Mouse (Mus musculus): ENCODE results near the gene Cts7.

The Cts7 gene

DNA sequence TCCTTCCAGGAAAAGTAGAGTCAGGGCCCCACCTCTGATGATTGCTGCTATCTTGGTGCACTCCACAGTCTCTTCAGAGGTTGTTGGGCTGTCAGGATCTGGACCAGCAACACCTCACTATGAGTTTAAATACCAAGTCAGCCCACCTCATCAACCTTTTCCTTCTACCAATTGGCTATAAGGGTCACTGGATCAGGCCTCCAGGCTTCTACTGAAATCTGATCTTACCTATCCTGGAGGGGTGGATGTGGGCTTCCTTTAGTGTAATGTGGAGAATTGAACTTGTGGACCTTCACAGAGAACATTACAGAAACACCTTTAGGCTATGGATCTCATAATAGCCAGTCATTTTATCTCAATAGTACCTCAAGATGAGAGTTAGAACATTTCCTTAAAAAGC is at the start of gene Cts7:
Cts7 (minus strand) TSS at position 101 of the 400 bp plus-strand sequence.
- no peak for DNase-seq (ENCODE audit: inconsistent ontology term)
